Mouse (Mus musculus) hindbrain, embryonic 13.5 days (tissue): ENCODE measurements around the gene Camkv. TPM values are rescaled to one million over a fixed set of nuclear protein-coding genes. Genes with fewer than 3 reads are reported as not detected.
A peak's percentile ranks its signal among the peaks of the same experiment; 100 is the strongest.

Source experiments
- ATAC-seq: fragments of 200-750 bp; cut with Nextera tagmentation; 2 replicates; pipeline ENCODE4 v1.8.0; 2017; ENCODE audit warnings: moderate TSS enrichment; ENCODE audit not compliant: low FRiP score
- H3K27ac ChIP-seq: fragments of 300-500 bp; sonication (generic); 2 replicates; pipeline ENCODE4 v1.5.1; 2015; ENCODE audit warnings: inconsistent platforms, mild to moderate bottlenecking, moderate library complexity
- H3K27me3 ChIP-seq: fragments of 300-500 bp; sonication (generic); 2 replicates; pipeline ENCODE4 v1.6.1; 2015; ENCODE audit warnings: mild to moderate bottlenecking, inconsistent platforms
- H3K36me3 ChIP-seq: fragments of 300-500 bp; sonication (generic); 2 replicates; pipeline ENCODE4 v1.6.1; 2015; ENCODE audit warnings: mild to moderate bottlenecking, inconsistent platforms
- H3K4me1 ChIP-seq: fragments of 300-500 bp; sonication (generic); replicated peaks from 2 replicates; pipeline ENCODE4 v1.6.1; 2015; ENCODE audit warnings: inconsistent platforms
- H3K4me2 ChIP-seq: fragments of 300-500 bp; sonication (generic); 2 replicates; pipeline ENCODE4 v1.6.1; 2015; ENCODE audit warnings: inconsistent platforms, mild to moderate bottlenecking, moderate library complexity
- H3K4me3 ChIP-seq: fragments of 300-500 bp; sonication (generic); 2 replicates; pipeline ENCODE4 v1.5.1; 2015; ENCODE audit warnings: mild to moderate bottlenecking, inconsistent platforms
- H3K9ac ChIP-seq: fragments of 300-500 bp; sonication (generic); 2 replicates; pipeline ENCODE4 v1.6.1; 2015; ENCODE audit warnings: mild to moderate bottlenecking, inconsistent platforms
- H3K9me3 ChIP-seq: fragments of 300-500 bp; sonication (generic); 2 replicates; pipeline ENCODE4 v1.6.1; 2016; ENCODE audit warnings: inconsistent platforms
- WGBS: fragments of 180-500 bp; shearing (Covaris S2); methylation state at CpG from one replicate; pipeline ENCODE4 v1.1.7; 2015; 5-methylcytosine and 5-hydroxymethylcytosine counted together
- polyA plus RNA-seq: library from polyadenylated mRNA; unstranded; fragments of >200 nt; fragmentation: Nextera tagmentation; extraction: Ambion mirVana; gene quantifications from 2 replicates; pipeline ENCODE4 v1.2.1, GENCODE M21; 2015

Gene Camkv
- polyA plus RNA-seq, result 12.4 and 13.3 TPM in 2 replicates

DNA sequence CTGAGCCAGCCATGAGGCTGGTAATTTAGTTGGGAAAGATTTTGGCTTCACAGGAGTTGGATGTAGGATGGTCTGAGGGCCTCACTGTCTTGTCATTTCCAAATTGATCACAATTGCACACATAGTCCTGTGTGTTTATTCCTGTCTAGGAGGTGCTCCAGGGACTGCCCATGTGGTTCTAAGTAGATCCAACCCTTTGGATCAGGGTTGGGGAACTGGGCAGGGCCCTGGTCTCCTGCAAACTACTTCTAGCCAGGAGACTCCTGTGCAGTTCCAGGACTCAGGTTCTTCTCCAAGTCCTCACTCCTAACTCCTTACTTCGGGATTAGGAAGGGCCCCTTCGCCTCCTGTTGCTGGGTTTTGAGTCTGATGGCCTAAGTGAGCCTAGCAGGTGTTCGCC, at the start of gene Camkv:
Camkv (plus strand) TSS at position 301 of the 400 bp plus-strand sequence.
- Histone ChIP-seq H3K9ac (peak within 1 kb of the TSS; percentile 72), H3K4me3 (peak within 1 kb of the TSS; percentile 53), H3K27me3 (peaks cover 27% of the 10 kb centered on the region), H3K27ac (no peak within 1 kb of the TSS), H3K4me2 (peak within 1 kb of the TSS; percentile 91), H3K4me1 (peaks cover 29% of the 10 kb centered on the region), H3K36me3 (no peaks in the 10 kb centered on the region), H3K9me3 (no peaks in the 10 kb centered on the region)
- WGBS, result 13% methylated on average over 3 of the region's 3 CpGs
- no peak for ATAC-seq

DNA sequence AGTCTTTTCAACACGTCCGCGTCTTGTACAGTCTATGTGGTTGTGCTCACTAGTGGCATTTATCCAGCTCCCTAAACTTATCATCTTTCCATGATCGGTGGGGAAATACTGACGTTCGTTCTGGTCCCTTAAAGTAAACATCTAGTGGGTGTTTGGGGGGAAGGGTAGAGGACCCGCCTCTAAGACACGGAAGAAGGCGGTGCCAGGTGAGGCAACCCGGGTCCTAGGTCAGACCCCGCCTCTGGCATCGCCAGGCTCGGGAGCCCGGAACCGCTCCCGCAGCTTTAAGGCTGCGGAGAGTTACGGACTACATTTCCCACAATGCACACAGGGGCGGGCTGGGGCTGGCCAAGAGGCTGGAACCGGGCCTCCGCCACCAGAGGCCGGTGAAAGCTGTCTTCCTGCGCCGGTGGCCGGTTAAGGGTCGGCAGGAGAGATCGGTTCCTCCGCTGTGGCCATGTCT, 47.6 kb upstream of the Camkv start, which contains the start of gene Mon1a:
Mon1a (plus strand) TSS at position 348 of the 463 bp plus-strand sequence.
- Histone ChIP-seq H3K9me3 (no peaks in the 10 kb centered on the region), H3K4me2 (peak within 1 kb of the TSS; percentile 70), H3K9ac (peak within 1 kb of the TSS; percentile 88), H3K27ac (peak within 1 kb of the TSS; percentile 84), H3K27me3 (peaks cover 25% of the 10 kb centered on the region), H3K4me1 (peaks cover 18% of the 10 kb centered on the region), H3K36me3 (peaks cover 3% of the 10 kb centered on the region; the same call in 1 of the 2 replicates), H3K4me3 (peak within 1 kb of the TSS; percentile 84)
- peak; percentile 95 for ATAC-seq
- WGBS, result under 1% methylated on average over 28 of the region's 28 CpGs

GRCm38 (mm10) chr9:107888267-107888850, 47.1 kb upstream of the Camkv start:
- ATAC-seq, result peak; percentile 86
- Histone ChIP-seq H3K36me3 (peaks cover 3% of the 10 kb centered on the region; the same call in 1 of the 2 replicates), H3K27ac (peak overlapping the region; percentile 84), H3K4me3 (peak overlapping the region; percentile 84), H3K9me3 (no peaks in the 10 kb centered on the region), H3K27me3 (peaks cover 25% of the 10 kb centered on the region), H3K4me1 (peaks cover 18% of the 10 kb centered on the region), H3K4me2 (peak overlapping the region; percentile 70), H3K9ac (peak overlapping the region; percentile 88)
- WGBS, result under 1% methylated on average over 18 of the region's 18 CpGs

DNA sequence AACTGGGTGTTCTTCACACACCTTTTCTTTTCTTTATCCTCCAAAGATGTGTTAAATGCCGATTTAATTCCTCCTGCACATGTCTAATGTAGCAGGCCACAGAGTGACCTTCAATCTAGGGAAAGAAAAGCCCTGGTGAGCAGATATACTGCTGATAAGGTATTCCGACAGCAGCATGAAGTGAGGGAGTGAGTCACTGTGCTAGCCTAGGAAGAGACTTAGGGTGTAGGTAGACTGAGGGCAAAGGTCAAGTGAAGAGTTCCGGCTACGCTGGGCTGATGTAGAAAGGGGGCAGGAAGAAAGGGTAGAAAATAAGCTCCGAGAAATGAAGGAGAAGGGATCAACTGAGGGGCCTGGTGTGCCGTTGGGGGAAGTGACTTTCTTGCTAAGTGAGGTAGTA, 45.2 kb upstream of the Camkv start:
- 91% methylated on average over 6 of the region's 6 CpGs for WGBS
- ATAC-seq, result no peak
- peaks cover 16% of the 10 kb centered on the region for H3K27me3 ChIP-seq

DNA sequence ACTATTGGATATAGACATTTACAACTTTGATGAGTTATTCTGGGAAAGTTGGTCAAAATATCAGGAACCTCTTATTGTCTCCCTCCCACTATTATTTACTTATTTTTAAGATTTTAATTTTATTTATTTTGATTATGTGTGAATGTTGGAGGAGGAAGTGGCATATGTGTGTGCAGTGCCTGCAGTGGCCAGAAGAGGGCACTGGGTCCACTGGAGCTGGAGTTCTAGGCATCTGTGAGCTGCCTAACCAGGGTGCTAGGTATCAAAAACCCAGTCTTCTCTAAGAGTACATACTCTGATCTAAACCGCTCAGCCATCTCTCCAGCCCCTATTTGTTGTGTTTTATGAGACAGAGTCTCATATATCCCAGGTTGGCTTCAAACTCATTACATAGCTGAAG, 44.5 kb upstream of the Camkv start:
- Histone ChIP-seq H3K4me3 (no peak overlapping the region), H3K4me1 (peaks cover 18% of the 10 kb centered on the region), H3K27me3 (peaks cover 11% of the 10 kb centered on the region), H3K27ac (no peak overlapping the region), H3K36me3 (peaks cover 7% of the 10 kb centered on the region), H3K9ac (no peak overlapping the region), H3K4me2 (no peak overlapping the region), H3K9me3 (no peaks in the 10 kb centered on the region)
- ATAC-seq, result no peak
- 97% methylated on average over 1 of the region's 1 CpGs for WGBS

More for the DNA sequence above, 45.2 kb upstream of the Camkv start:
- Histone ChIP-seq H3K36me3 (peaks cover 3% of the 10 kb centered on the region; the same call in 1 of the 2 replicates), H3K4me1 (peaks cover 18% of the 10 kb centered on the region), H3K4me2 (no peak overlapping the region), H3K9ac (no peak overlapping the region), H3K9me3 (no peaks in the 10 kb centered on the region), H3K27ac (no peak overlapping the region), H3K4me3 (no peak overlapping the region)

- H3K4me2 ChIP-seq, result no peak overlapping the region
- WGBS, result 89% methylated on average over 10 of the region's 10 CpGs
- no peak overlapping the region for H3K9ac ChIP-seq
- H3K4me3 ChIP-seq, result no peak overlapping the region
- peaks cover 60% of the 10 kb centered on the region for H3K36me3 ChIP-seq
- no peak for ATAC-seq
- no peak overlapping the region for H3K27ac ChIP-seq
- H3K27me3 ChIP-seq, result peaks cover 35% of the 10 kb centered on the region
- H3K4me1 ChIP-seq, result peaks cover 19% of the 10 kb centered on the region
- H3K9me3 ChIP-seq, result no peaks in the 10 kb centered on the region
Measured at GRCm38 (mm10) chr9:107898563-107898962, 36.9 kb upstream of the Camkv start.

DNA sequence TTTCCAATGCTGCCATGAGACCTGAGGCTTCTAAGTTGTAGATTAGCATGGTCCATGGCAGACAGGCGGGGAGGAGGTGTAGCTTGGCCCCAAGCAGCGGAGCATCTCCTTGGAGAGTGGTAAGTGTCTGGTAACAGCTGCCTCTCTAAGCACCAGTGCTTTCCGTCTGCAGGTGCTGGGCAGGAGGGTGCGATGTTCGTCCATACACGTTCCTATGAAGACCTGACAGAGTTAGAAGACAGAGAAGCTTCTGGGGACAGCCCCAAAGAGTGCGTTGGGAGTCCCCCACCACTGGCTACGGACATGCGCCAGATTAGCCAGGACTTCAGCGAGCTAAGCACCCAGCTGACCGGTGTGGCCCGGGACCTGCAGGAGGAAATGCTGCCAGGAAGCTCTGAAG, 35.6 kb upstream of the Camkv start:
- no peak overlapping the region for H3K27ac ChIP-seq

DNA sequence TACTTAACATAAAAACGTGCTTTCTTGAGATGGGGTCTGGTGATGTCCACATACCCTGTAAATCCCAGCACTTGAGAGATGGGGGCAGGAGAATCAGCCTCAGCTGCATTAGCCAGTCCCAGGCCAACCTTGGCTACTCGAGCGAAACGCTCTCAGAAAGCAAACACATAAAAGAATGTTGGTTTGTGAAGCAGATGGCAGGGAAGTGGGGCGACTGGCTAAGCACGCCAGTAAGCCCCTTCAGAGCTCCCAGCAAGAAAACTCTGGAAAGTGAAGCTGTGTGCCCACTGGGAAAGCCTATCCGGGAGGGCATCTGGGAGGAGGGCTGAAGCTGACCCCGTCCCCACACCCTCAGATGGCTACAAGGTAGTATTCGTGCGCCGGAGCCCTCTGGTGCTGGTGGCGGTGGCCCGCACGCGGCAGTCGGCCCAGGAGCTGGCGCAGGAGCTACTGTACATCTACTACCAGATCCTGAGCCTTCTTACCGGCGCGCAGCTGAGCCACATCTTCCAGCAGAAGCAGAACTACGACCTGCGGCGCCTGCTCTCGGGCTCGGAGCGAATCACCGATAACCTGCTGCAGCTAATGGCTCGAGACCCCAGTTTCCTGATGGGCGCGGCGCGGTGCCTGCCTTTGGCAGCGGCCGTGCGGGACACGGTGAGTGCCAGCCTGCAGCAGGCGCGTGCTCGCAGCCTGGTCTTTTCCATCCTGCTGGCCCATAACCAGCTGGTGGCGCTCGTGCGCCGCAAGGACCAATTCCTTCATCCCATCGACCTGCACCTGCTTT, 34.4 kb upstream of the Camkv start:
- H3K4me3 ChIP-seq, result peak overlapping the region; percentile 37
- WGBS, result 4% methylated on average over 44 of the region's 44 CpGs
- peak overlapping the region; percentile 73 for H3K27ac ChIP-seq
- ATAC-seq, result peak; percentile 52
- H3K4me1 ChIP-seq, result peaks cover 19% of the 10 kb centered on the region
- no peaks in the 10 kb centered on the region for H3K9me3 ChIP-seq
- H3K4me2 ChIP-seq, result peak overlapping the region; percentile 62
- H3K36me3 ChIP-seq, result peaks cover 55% of the 10 kb centered on the region
- H3K9ac ChIP-seq, result peak overlapping the region; percentile 63
- peaks cover 35% of the 10 kb centered on the region for H3K27me3 ChIP-seq

More for the DNA sequence above, 35.6 kb upstream of the Camkv start:
- 81% methylated on average over 12 of the region's 12 CpGs for WGBS
- no peak for ATAC-seq
- Histone ChIP-seq H3K27me3 (peaks cover 35% of the 10 kb centered on the region), H3K4me3 (no peak overlapping the region), H3K4me1 (peaks cover 19% of the 10 kb centered on the region), H3K9ac (peak overlapping the region; percentile 51), H3K36me3 (peaks cover 60% of the 10 kb centered on the region), H3K4me2 (no peak overlapping the region), H3K9me3 (no peaks in the 10 kb centered on the region)

DNA sequence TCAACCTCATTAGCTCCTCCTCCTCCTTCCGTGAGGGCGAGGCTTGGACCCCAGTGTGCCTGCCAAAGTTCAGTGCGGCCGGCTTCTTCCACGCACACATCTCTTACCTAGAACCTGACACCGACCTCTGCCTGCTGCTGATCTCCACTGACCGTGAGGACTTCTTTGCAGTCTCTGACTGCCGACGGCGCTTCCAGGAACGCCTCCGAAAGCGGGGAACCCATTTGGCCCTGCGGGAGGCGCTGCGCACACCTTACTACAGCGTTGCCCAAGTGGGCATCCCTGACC, 33.9 kb upstream of the Camkv start:
- Histone ChIP-seq H3K9me3 (no peaks in the 10 kb centered on the region), H3K27ac (no peak overlapping the region), H3K36me3 (peaks cover 50% of the 10 kb centered on the region), H3K27me3 (peaks cover 35% of the 10 kb centered on the region), H3K4me2 (peak overlapping the region; percentile 62), H3K9ac (peak overlapping the region; percentile 63; the same call in 1 of the 2 replicates), H3K4me1 (peaks cover 21% of the 10 kb centered on the region), H3K4me3 (no peak overlapping the region; the same call in 1 of the 2 replicates)
- 13% methylated on average over 17 of the region's 17 CpGs for WGBS
- peak; percentile 2; the same call in 1 of the 2 replicates for ATAC-seq

GRCm38 (mm10) chr9:107904726-107905125, 30.7 kb upstream of the Camkv start:
- ATAC-seq, result peak; percentile 14; the same call in 1 of the 2 replicates
- H3K4me2 ChIP-seq, result no peak overlapping the region
- H3K9me3 ChIP-seq, result no peaks in the 10 kb centered on the region
- no peak overlapping the region for H3K4me3 ChIP-seq
- 4% methylated on average over 4 of the region's 4 CpGs for WGBS
- H3K27me3 ChIP-seq, result peaks cover 43% of the 10 kb centered on the region
- no peak overlapping the region for H3K9ac ChIP-seq
- peaks cover 42% of the 10 kb centered on the region for H3K4me1 ChIP-seq
- no peak overlapping the region for H3K27ac ChIP-seq
- H3K36me3 ChIP-seq, result peaks cover 27% of the 10 kb centered on the region

- Histone ChIP-seq H3K27ac (no peak within 1 kb of the TSS), H3K36me3 (peaks cover 20% of the 10 kb centered on the region), H3K4me1 (peaks cover 28% of the 10 kb centered on the region), H3K4me3 (peak within 1 kb of the TSS; percentile 30), H3K9ac (peak within 1 kb of the TSS; percentile 63), H3K27me3 (peaks cover 27% of the 10 kb centered on the region), H3K9me3 (no peaks in the 10 kb centered on the region), H3K4me2 (peak within 1 kb of the TSS; percentile 54)
- peak; percentile 38 for ATAC-seq
- 19% methylated on average over 19 of the region's 19 CpGs for WGBS
Measured at GRCm38 (mm10) chr9:107906252-107906966, 29.1 kb upstream of the Camkv start, which contains the start of gene Mst1r. Gene Mst1r, plus strand, starts transcription at chr9:107906873.
